Mouse (Mus musculus): ENCODE measurements around the gene Adcy5. TPM values are rescaled to one million over a fixed set of nuclear protein-coding genes. Genes with fewer than 3 reads are reported as not detected.
A peak's percentile ranks its signal among the peaks of the same experiment; 100 is the strongest.

Adcy5 gene
- 1 to 10 TPM; 1.8 to 1.9 TPM for total RNA-seq (2021)
- long read RNA-seq, experiment 1, partial matches to known transcripts = 0 of 1 reads
- long read RNA-seq, experiment 1, other reads (novel, unspliced or antisense) = 1 of 1 reads
- long read RNA-seq, experiment 2 = 0 reads

DNA sequence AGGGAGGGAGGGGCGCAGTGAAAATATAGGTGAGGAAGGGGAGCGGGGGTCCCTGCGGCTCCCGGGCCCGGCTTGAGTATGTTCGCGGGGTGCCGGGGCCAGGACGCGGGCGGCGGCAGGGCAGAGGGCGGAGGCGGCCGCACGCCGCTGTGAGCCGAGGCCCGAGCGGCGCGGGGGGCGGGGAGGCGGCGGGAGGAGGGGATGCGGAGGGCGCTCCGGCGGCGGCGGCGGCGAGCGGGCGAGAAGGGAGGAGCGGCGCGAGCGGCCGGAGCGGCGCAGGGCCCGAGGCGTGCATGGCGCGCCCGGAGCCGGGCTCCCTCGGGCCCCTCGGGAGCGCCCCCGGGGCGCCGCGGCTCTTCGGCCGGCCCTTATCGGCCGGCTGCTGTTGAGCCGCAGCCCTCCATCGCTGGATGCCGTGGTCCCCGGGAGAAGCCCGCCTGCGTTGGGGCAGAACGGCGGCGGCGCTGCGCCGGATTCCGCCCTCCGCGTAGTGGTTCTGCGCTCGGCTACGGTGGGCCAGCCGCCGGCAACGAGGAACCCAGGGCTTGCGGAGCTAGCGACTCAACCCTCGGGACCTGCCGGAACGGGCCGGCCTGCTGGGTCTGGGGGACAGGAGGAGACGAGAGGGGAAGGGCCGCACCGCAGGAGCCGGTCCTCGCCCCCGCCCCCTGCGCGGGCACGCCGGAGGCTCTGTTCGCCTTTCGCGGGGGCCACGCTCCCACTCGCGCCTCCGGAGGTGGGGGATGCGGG, at the start of gene Adcy5:
Adcy5 (plus strand) TSS at position 237 of the 750 bp plus-strand sequence.
- intact Hi-C loops (cut with DNase I) = loop anchor here (5.0 kb wide), 2 partner anchors 88 to 117 kb away; no protein-coding TSS in a partner anchor
- DNase-seq = no peak

DNA sequence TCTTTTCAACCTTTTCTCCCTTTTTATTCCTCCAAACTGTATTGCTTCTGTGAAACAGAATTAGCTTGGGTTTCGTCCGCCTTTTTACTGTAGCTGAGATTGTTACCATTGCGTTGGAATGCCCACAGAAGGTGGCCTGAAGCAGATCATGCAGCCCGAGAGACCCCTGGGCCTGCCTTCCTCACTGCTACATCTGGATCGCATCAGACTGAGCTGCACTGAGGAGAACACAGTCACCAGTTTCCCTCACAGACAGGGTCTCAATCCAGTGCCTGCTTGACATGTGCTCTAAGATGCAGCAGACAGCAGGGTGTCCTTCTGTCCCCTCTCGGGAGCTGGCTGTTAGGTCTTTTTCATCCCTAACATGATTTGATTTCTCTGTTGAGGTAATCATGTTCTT, 46.7 kb upstream of the Adcy5 start:
- DNase-seq = no peak
- intact Hi-C loops (cut with DNase I) = no loop called here

DNA sequence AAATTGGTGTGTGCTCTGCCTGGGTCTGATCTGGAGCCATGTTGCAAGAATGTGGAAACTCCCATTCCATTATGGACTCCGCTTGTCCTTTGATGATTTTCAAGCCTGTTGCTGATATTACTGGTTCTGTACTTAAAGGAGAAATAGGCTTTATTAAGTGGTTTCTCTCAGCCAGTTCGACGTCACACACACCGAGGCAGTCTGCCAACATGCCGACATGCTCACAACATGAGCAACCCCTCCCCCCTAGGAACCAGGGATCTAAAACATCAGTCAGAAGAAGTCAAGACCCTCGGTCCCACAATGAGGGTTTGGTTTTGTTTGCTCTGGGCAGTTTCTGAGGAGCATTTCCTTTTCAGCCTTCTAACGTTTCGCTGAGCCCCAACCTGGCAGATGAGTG, 45.5 kb upstream of the Adcy5 start:
- DNase-seq = no peak
- intact Hi-C loops (cut with DNase I) = loop anchor here (1.0 kb wide), 1 partner anchor 161 kb away; no protein-coding TSS in a partner anchor

DNA sequence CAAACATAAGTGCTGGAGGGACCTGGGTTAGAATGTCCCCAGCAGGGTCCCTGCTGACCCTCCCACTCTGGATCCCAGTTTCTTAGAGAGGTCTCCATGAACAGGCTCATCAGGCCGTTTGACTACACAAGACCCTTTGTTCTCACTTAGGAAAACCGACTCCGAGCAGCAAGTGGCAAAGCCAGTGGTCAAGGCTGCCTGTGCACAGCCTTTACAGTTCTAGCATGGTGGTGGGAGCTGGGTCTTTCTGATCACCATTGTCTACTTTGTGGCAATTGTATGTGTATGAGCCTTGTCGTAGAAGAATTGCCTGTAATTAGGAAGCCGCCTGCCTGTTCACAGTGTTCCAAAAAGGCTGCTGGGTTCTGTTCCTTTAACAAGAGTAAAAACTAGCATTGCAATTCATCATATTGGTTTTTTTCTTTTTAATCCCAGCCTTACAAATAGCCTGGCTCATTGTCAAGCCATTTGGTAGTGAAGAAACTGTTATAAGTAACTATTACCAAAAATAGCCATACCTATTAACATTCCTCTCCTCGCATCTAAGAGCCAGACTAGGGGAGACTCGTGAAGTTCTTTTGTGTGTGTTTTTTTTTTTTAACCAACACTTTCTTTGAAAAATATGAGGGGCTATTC, 44.9 kb upstream of the Adcy5 start:
- intact Hi-C loops (cut with DNase I) = loop anchor here (1.0 to 2.0 kb wide), 2 partner anchors 47 to 161 kb away; no protein-coding TSS in a partner anchor
- no peak for DNase-seq

DNA sequence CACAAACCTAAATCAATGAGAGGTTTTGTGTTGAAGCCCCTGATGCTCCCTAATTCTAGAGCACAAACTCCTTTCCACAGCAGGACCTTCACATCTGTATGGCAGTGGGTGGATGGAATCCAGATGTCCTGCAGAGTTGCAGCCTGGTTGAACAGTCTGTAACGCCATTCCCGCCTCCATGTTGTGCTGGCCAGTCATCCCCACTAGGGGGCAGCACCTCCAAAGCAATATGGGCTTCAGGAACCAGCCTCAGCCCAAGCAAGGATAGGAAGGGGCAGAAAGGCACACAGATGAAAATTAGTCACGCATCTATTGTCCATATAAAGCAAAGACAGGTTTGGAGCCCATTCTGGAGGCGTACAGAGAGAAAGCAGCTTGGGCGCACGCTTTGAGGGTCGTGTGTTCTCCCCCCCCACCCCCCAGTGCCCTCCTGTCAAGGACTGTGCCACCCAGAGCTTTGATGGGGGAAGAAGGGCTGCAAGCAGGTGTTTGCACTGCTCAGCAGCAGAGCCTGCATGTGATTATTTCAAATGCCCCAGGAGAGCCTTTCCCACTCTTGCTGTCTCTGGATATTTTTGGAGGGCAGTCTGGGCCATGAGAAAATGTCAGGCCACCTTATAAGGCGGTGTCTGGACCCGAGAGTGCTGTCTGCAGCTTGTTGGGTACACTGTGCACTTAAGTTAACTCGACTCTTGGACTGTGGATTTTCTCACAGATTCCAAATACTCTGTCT, 44.1 kb upstream of the Adcy5 start:
- peak; percentile 81 to 82 for DNase-seq
- intact Hi-C loops (cut with DNase I) = loop anchor here (2.0 kb wide), 1 partner anchor 46 kb away; no protein-coding TSS in a partner anchor

DNA sequence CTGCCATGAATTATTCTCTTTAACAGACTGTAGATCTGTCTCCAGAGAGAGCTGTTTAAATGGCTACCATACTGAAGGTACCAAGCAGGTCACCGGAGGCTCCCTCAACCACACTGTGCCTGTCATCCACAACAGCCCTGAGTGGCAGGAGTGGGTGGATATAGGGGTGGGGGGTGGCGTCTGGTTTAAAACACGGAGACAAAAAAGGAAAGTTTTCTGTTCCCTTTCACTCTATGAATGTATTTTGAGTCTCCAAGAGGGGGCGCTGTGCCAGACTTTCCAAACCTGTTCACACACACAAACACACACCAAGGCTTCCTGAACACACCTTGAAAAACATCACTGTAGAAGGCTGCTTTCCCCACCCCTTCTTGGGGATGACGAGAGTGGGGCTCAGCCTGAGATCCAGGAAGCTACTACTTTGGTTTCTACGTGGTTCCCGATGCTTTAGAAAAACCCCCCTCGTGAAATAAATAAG, 43.5 kb upstream of the Adcy5 start:
- DNase-seq = no peak
- intact Hi-C loops (cut with DNase I) = loop anchor here (2.0 kb wide), 1 partner anchor 46 kb away; no protein-coding TSS in a partner anchor

DNA sequence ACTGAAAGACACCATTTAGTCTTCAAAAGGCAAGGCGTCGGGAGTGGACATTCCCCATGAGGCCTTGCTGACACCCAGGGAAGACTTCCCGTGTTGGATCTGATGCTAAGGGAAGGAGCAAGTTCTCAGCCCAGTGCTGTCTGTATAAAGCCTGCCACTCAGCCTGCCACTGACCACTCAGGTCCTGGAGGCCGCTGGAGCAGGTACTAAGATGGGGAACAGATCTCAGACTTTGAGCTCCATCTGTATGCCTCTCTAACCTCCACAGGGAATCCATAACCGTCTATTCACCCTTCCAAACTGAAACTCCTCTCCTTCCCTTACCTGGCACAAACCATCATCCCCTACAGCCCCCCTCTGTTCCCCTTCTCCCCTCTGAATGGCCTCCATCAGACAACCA, 41.2 kb upstream of the Adcy5 start:
- DNase-seq = no peak
- intact Hi-C loops (cut with DNase I) = no loop called here

DNA sequence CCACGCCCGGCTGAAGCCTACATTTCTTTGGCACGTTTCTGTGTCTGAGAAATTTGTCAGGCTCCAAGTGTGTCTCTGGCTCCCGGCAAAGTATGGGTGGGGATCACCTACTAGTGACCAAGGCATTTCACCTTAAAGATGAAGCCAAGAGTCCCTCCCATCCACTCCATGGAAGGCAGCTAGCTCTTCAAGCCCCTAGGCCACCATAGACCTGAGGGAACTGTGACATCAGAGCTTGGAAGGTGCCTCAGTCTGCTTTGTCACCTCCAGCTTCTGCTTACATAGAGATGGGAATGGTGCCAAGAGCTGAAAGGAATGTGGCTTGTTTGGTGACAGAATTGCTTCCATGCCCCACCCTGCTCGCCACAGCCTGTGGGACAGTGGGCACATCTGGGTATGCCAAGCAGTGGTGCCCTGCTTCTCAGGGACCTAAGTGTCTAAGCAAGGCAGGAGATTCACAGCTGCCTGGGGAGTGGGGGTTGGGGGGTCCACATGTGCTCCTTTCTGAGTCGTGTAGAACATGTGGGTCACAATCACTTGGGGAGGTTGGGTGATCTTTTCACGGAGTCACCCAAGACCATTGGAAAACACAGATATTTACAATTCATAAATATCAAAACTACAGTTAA, 38.2 kb upstream of the Adcy5 start:
- DNase-seq = no peak
- intact Hi-C loops (cut with DNase I) = no loop called here

DNA sequence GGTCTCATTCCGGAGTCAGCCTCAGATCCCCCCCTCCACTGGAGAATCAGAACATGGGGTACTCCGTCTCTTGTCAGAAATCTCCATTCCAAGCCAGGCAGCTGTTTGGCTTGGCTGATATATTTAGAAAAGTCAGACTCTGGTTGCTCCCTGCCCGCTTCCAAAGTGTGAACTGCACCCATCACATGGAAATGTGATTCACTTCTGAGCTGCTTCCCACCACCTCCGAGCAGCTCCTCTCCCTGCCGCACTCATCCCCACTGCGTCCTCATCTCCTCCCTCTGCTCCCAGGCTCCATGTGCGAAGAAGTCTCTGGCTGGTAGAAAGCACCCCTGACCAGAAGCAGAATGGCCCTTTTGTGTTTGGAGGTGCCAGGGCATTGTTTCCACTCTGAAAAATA, 37.2 kb upstream of the Adcy5 start:
- intact Hi-C loops (cut with DNase I) = no loop called here
- DNase-seq = peak in 1 of 2 experiments; percentile 25

DNA sequence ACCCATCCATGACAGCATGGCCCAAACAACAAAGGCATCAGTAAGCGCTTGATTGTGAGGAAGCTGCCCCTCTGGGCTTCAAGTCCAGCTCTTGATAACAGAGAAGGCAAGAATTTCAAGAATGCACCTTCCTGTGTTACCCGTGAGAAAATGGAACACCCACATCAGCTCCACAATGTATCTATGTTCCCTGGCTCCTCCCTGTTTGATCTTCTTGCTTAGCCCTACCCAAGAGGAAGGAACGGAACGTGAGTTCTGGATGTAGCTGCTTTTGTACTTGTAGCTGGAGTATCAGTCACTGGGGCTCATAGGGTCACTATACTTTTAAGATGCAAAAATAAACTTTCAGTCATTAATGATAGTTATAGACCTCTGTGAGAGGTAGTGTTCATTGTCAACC, 34.1 kb upstream of the Adcy5 start:
- intact Hi-C loops (cut with DNase I) = no loop called here
- no peak for DNase-seq

DNA sequence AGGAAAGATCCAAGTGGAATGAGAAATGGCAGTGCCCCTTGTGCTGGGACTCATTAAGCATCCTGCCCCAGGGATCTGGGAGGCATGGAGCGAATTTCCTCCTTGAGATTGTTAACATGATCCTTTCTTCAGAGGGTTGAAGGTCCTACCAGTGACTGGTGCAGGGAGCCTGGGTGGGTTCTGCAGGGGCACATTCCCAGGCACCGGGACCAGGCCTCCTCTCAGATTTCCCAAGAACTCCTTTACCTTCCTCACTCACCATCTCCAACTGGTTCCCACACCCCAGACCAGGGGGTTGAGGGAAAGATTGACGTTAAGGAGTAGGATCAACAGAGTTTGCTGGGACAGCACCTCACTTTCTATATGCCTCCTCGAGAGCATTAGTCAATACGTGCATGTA, 27.4 kb upstream of the Adcy5 start:
- intact Hi-C loops (cut with DNase I) = no loop called here
- no peak for DNase-seq

DNA sequence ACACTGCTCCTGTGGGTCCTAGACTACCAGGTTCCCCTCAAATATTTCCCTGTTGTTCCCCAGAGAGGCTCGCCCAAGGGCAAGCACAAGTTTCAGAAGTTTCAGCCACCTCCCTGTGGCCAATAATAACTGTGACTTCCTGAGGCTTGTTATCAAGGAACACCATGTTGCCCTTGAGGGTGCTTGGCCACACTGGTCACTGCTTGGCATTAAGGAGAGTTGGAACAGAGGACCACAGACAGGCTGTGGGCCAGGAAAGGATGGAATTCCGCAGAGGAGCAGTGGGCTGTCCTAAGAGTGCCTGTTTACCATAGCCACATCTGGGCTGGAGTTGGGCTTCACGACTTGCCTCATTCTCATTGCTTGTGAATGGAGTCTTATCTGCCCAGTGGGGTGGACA, 24.5 kb upstream of the Adcy5 start:
- intact Hi-C loops (cut with DNase I) = no loop called here
- DNase-seq = no peak

DNA sequence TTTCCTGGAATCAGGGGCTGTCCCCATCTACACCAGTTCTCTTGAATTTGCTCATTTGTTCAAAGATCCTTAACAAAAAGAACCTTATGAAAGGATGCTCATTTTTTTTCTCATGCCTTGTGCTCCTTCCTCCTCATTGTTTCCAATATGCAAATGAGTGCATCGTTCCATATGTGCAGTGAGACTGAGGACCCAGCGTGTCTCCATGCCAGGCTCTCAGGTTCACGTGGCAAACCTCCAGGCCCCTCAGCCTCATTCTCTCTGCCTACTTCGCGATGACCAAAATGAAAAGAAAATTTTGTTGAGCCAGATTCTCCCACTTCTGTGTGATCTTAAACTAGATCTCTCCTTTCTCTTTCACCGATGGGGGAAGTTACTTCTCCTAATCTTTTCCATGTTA, 15.3 kb upstream of the Adcy5 start:
- no peak for DNase-seq
- intact Hi-C loops (cut with DNase I) = no loop called here

DNA sequence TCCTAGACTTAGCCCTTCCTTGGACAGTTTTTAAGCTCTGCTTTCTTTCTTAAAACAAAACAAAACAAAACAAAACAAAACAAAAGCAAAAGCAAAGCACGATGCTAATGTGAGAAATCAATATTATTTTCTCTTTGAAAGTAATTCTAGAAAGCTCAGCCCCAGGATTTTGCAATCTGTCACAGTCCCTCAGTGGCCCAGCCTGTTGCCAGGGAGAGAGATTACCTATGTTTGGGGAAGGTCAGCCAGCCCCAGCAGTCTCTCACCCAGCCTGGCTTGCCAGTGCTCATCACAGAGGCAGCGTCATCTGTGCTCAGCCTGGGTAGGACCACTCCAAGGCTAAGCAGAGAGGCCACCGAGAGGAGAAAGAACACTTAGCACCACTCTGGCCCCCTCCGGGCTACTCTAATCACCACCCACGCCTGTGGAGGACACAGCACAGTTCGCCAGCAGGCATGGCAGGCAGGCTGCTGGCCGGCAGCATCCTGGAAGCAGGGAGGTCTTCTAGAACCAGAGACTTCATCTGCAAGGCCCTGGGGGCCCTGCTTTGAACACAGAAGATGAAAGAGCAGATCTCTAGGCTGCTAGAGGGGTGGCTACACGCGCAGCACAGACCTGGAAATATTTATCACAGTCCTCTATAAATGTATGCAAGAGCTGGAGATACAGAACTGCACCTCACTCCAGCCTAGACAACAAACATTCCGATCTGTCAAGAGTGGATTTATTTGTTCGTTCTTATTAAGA, 14.6 kb upstream of the Adcy5 start:
- no peak for DNase-seq
- intact Hi-C loops (cut with DNase I) = no loop called here

DNA sequence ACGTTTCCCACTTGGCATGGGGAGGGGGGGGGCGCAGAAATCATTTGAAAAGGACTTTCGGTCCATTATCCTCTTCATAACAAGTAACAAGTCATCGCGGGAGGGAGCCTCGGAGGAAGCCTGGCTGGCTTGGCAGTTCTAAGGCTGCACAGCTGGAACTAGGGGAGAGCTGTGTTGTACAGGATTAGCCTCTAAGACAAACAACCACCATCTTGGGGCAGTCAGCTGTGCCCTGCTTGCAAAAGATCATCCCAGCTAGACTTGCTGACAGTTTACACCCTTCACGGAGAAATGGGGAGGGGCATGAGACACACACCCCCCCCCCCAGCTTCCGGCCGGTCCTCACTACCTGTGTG, 14.1 kb upstream of the Adcy5 start:
- no peak for DNase-seq
- intact Hi-C loops (cut with DNase I) = no loop called here

DNA sequence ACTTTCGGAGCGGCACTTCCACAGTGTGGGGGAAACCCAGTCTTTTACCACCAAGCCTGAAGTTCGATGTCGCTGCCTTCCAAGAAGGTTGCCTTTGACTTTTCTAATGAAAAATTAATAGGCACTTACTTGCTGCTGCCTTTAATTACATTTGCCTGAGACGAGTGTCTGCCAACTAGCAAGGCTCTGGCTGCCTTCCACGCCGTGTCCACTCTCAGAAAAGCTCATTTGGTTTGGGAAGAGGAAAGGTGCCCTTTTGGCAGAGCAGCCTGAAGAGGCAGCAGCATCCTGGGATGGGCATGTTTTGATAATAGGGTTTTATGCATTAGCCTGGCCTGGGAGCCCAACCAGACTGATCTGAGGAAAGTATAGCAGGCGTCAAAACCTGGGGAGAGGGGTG, 12.8 kb upstream of the Adcy5 start:
- no peak for DNase-seq
- intact Hi-C loops (cut with DNase I) = no loop called here

DNA sequence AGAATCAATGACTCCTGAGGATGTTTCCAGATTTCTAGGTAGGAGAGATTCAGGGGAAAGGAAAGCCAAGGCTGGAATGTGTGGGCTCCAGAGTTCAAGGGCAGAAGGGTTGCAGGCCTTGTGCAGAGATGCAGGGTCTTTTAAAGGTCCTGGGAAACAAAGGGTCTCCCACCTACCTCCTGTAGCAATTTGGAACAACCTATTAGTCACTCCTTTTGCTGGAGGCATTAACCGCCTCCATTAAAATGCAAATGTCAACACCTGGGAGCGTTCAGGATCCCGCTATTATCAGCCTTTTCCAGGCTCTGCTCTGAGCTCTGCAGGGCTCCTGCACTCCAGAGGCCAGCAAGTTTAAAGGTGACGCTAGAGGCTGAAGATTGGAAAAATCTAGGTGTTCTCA, 8.5 kb upstream of the Adcy5 start:
- intact Hi-C loops (cut with DNase I) = no loop called here
- no peak for DNase-seq

DNA sequence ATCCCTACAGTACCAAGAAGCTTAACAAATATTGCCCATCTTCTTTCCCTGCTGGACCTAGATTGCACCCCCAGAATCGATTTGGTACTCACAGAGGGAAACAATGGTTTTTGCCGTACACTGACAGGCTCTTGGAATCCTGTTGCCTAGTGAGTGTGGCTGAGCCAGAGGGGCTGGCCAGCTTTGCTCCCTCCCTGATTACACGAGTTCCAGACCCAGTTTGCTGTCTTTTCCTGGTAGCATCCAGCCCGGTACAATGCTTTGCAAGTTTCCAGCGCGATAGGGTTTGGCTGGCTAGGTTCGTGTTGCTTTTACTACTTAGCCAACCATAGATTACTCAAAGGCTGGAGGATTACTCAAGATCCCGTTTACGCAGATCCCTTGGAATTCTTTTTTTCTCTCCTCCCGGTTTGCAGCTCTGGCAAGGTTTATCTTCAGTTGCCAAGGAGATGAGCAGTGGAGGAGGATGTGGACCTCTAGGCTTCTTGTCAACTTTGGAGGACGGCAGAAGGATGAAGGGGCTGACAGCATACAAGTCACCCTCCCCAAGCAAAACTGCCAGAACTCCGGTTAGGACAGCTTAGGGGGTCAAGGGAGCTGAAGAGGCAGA, 1.4 kb upstream of the Adcy5 start:
- intact Hi-C loops (cut with DNase I) = no loop called here
- no peak for DNase-seq

DNA sequence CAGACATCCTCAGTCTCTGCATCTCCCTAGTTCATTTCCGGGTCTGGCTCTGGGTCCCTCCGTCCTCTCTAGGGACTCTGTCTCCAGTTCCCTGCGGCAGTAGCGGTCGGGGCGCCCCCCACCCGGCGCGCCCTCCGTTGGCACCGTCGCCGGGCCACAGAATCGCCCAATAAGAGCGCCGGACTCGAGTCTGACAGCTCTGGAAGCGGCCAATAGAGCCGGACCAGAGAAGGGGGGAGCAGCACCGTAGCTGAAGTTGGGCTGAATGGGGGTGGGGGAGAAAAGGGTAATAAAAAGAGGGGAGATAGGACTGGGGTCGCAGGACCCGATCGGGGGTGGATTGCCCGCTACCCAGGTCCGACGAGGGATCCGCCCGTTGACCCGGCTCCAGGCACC, 434 bp upstream of the Adcy5 start:
- no peak for DNase-seq
- intact Hi-C loops (cut with DNase I) = no loop called here
